Mouse (Mus musculus) forebrain, embryonic 11.5 days (tissue): ENCODE measurements around the gene Plpp7. TPM values are rescaled to one million over a fixed set of nuclear protein-coding genes. Genes with fewer than 3 reads are reported as not detected.

Source experiments
- ATAC-seq: fragments of 200-750 bp; cut with Nextera tagmentation; replicated peaks from 2 replicates; pipeline ENCODE4 v1.8.0; 2017; ENCODE audit warnings: moderate TSS enrichment; ENCODE audit not compliant: low FRiP score
- DNase-seq: peaks from one replicate; pipeline ENCODE4 v3.0.0-alpha.2; 2017; ENCODE audit warnings: low spot score
- H3K27ac ChIP-seq: fragments of 300-500 bp; sonication (generic); 2 replicates; pipeline ENCODE4 v1.5.1; 2014; ENCODE audit warnings: low read depth, low read length
- H3K27me3 ChIP-seq: fragments of 300-500 bp; sonication (generic); 2 replicates; pipeline ENCODE4 v1.6.1; 2014; ENCODE audit warnings: mild to moderate bottlenecking, low read length, mixed read lengths; ENCODE audit not compliant: control insufficient read depth, insufficient read depth
- H3K36me3 ChIP-seq: fragments of 300-500 bp; sonication (generic); 2 replicates; pipeline ENCODE4 v1.6.1; 2014; ENCODE audit warnings: mild to moderate bottlenecking, low read length, moderate library complexity, mixed read lengths; ENCODE audit not compliant: control insufficient read depth, insufficient read depth
- H3K4me1 ChIP-seq: fragments of 300-500 bp; sonication (generic); replicated peaks from 2 replicates; pipeline ENCODE4 v1.6.1; 2014; ENCODE audit warnings: low read length, mixed read lengths; ENCODE audit not compliant: control insufficient read depth, insufficient read depth
- H3K4me2 ChIP-seq: fragments of 300-500 bp; sonication (generic); 2 replicates; pipeline ENCODE4 v1.6.1; 2014; ENCODE audit warnings: low read depth, mild to moderate bottlenecking, low read length, moderate library complexity, mixed read lengths; ENCODE audit not compliant: severe bottlenecking
- H3K4me3 ChIP-seq: fragments of 300-500 bp; sonication (generic); 2 replicates; pipeline ENCODE4 v1.5.1; 2014; ENCODE audit warnings: low read depth, low read length
- H3K9ac ChIP-seq: fragments of 300-500 bp; sonication (generic); 2 replicates; pipeline ENCODE4 v1.6.1; 2014; ENCODE audit warnings: low read length
- H3K9me3 ChIP-seq: fragments of 300-500 bp; sonication (generic); 2 replicates; pipeline ENCODE4 v1.6.1; 2016; ENCODE audit warnings: low read length, mixed read lengths; ENCODE audit not compliant: control insufficient read depth
- WGBS: fragments of 180-500 bp; shearing (Covaris S2); extraction: QIAGEN DNeasy Blood & Tissue Kit; methylation state at CpG from one replicate; pipeline ENCODE4 v1.1.7; 2014; 5-methylcytosine and 5-hydroxymethylcytosine counted together
- polyA plus RNA-seq: library from polyadenylated mRNA; unstranded; fragments of >200 nt; fragmentation: Nextera tagmentation; extraction: Ambion mirVana; gene quantifications from 2 replicates; pipeline ENCODE4 v1.2.1, GENCODE M21; 2014

Gene Plpp7
- polyA plus RNA-seq, 1 experiment from 2014 or later = 5.7 TPM

GRCm38 (mm10) chr2:32153041-32153790, 57.9 kb downstream of the Plpp7 start:
- ATAC-seq = no peak
- Histone ChIP-seq H3K9ac (peak overlapping the region; percentile 97), H3K4me2 (peak overlapping the region; percentile 95), H3K27me3 (no peaks in the 10 kb centered on the region), H3K36me3 (no peaks in the 10 kb centered on the region), H3K4me3 (peak overlapping the region; percentile 85), H3K4me1 (peaks cover 45% of the 10 kb centered on the region), H3K9me3 (no peaks in the 10 kb centered on the region), H3K27ac (peak overlapping the region; percentile 41; the same call in 1 of the 2 replicates)
- DNase-seq = no peak
- 10% methylated on average over 13 of the region's 13 CpGs for WGBS

- no peak overlapping the region for H3K27ac ChIP-seq
- ATAC-seq = no peak
- WGBS = 22% methylated on average over 4 of the region's 4 CpGs
- DNase-seq = no peak
- no peaks in the 10 kb centered on the region for H3K27me3 ChIP-seq
- peaks cover 48% of the 10 kb centered on the region for H3K4me1 ChIP-seq
- peak overlapping the region; percentile 85 for H3K4me3 ChIP-seq
- no peaks in the 10 kb centered on the region for H3K9me3 ChIP-seq
- peak overlapping the region; percentile 95 for H3K4me2 ChIP-seq
- no peaks in the 10 kb centered on the region for H3K36me3 ChIP-seq
- peak overlapping the region; percentile 97; the same call in 1 of the 2 replicates for H3K9ac ChIP-seq
These were observed 58.4 kb downstream of the Plpp7 start for GRCm38 (mm10) chr2:32153791-32154119.

- peak overlapping the region; percentile 95 for H3K4me2 ChIP-seq
- peak; percentile 43 for DNase-seq
- ATAC-seq = no peak
- peaks cover 48% of the 10 kb centered on the region for H3K4me1 ChIP-seq
- WGBS = 36% methylated on average over 9 of the region's 9 CpGs
- no peak overlapping the region for H3K27ac ChIP-seq
- no peaks in the 10 kb centered on the region for H3K36me3 ChIP-seq
- H3K9me3 ChIP-seq = no peaks in the 10 kb centered on the region
- H3K9ac ChIP-seq = peak overlapping the region; percentile 37
- no peaks in the 10 kb centered on the region for H3K27me3 ChIP-seq
- no peak overlapping the region for H3K4me3 ChIP-seq
These were observed 59.1 kb downstream of the Plpp7 start for GRCm38 (mm10) chr2:32154334-32154997.

- H3K27ac ChIP-seq = no peak overlapping the region
- peak overlapping the region; percentile 37; the same call in 1 of the 2 replicates for H3K9ac ChIP-seq
- H3K27me3 ChIP-seq = no peaks in the 10 kb centered on the region
- WGBS = 68% methylated on average over 7 of the region's 7 CpGs
- no peak for ATAC-seq
- H3K36me3 ChIP-seq = no peaks in the 10 kb centered on the region
- H3K9me3 ChIP-seq = no peaks in the 10 kb centered on the region
- H3K4me3 ChIP-seq = no peak overlapping the region
- no peak for DNase-seq
- H3K4me2 ChIP-seq = no peak overlapping the region
- H3K4me1 ChIP-seq = peaks cover 48% of the 10 kb centered on the region
These were observed 59.7 kb downstream of the Plpp7 start for GRCm38 (mm10) chr2:32154998-32155541.

- DNase-seq (no peak), ATAC-seq (no peak)
- Histone ChIP-seq H3K4me3 (no peak overlapping the region), H3K4me1 (peaks cover 46% of the 10 kb centered on the region), H3K36me3 (no peaks in the 10 kb centered on the region), H3K9ac (no peak overlapping the region), H3K27me3 (no peaks in the 10 kb centered on the region), H3K27ac (no peak overlapping the region), H3K4me2 (no peak overlapping the region), H3K9me3 (no peaks in the 10 kb centered on the region)
- 79% methylated on average over 6 of the region's 6 CpGs for WGBS
These were observed 60.3 kb downstream of the Plpp7 start for GRCm38 (mm10) chr2:32155614-32156013.

GRCm38 (mm10) chr2:32156645-32157044, 61.3 kb downstream of the Plpp7 start:
- no peak for DNase-seq
- H3K36me3 ChIP-seq = no peaks in the 10 kb centered on the region
- no peak for ATAC-seq
- H3K9ac ChIP-seq = peak overlapping the region; percentile 35; the same call in 1 of the 2 replicates
- H3K9me3 ChIP-seq = no peaks in the 10 kb centered on the region
- peak overlapping the region; percentile 21; the same call in 1 of the 2 replicates for H3K4me2 ChIP-seq
- H3K27ac ChIP-seq = peak overlapping the region; percentile 78
- peaks cover 46% of the 10 kb centered on the region for H3K4me1 ChIP-seq
- no peak overlapping the region for H3K4me3 ChIP-seq
- no peaks in the 10 kb centered on the region for H3K27me3 ChIP-seq
- 74% methylated on average over 10 of the region's 10 CpGs for WGBS

- Histone ChIP-seq H3K4me2 (peak overlapping the region; percentile 21; the same call in 1 of the 2 replicates), H3K27me3 (no peaks in the 10 kb centered on the region), H3K36me3 (no peaks in the 10 kb centered on the region; the same call in 1 of the 2 replicates), H3K27ac (peak overlapping the region; percentile 78), H3K9me3 (no peaks in the 10 kb centered on the region), H3K9ac (peak overlapping the region; percentile 35; the same call in 1 of the 2 replicates), H3K4me3 (no peak overlapping the region), H3K4me1 (peaks cover 45% of the 10 kb centered on the region)
- ATAC-seq (peak; percentile 63), DNase-seq (no peak)
- WGBS = 16% methylated on average over 4 of the region's 4 CpGs
These were observed 62.0 kb downstream of the Plpp7 start for GRCm38 (mm10) chr2:32157328-32157727.

- DNase-seq = no peak
- Histone ChIP-seq H3K27me3 (no peaks in the 10 kb centered on the region), H3K9me3 (no peaks in the 10 kb centered on the region), H3K36me3 (no peaks in the 10 kb centered on the region; the same call in 1 of the 2 replicates), H3K27ac (no peak overlapping the region; the same call in 1 of the 2 replicates), H3K4me3 (no peak overlapping the region), H3K4me2 (no peak overlapping the region), H3K4me1 (peaks cover 32% of the 10 kb centered on the region), H3K9ac (no peak overlapping the region)
- ATAC-seq = no peak
- 70% methylated on average over 12 of the region's 12 CpGs for WGBS
These were observed 63.4 kb downstream of the Plpp7 start for GRCm38 (mm10) chr2:32158616-32159239.
